Mouse (Mus musculus) liver, embryonic 11.5 days (tissue): ENCODE data around the gene Smyd4. TPM values are rescaled to one million over a fixed set of nuclear protein-coding genes. Genes with fewer than 3 reads are reported as not detected.

ENCODE experiments used
- microRNA-seq: library from miRNA; unstranded; fragments of <30 nt; microRNA quantifications from one replicate; pipeline ENCODE4, GENCODE M21; 2017; ENCODE audit warnings: borderline number of aligned reads
- polyA plus RNA-seq: library from polyadenylated mRNA; unstranded; fragments of >200 nt; fragmentation: Nextera tagmentation; extraction: Ambion mirVana; gene quantifications from 2 replicates; pipeline ENCODE4 v1.2.1, GENCODE M21; 2014

The Smyd4 gene
- polyA plus RNA-seq, 1 experiment from 2014 or later, result 10.9 TPM

Small RNA genes within 50 kb of the gene (microRNA-seq; reads per million reads assigned to microRNA genes)
- not detected for gene Gm47300

Other genes starting within 250 kb of the Smyd4 start
- 2.7 and 3.2 TPM in 2 replicates for gene Hic1, start 178.9 kb upstream of the Smyd4 start, polyA plus RNA-seq
- 24.9 and 32.1 TPM in 2 replicates for gene Ovca2, start 169.6 kb upstream of the Smyd4 start, polyA plus RNA-seq
- gene Dph1, start 157.2 kb upstream of the Smyd4 start, polyA plus RNA-seq, result 30.3 and 34.0 TPM in 2 replicates
- gene Rtn4rl1, start 154.7 kb upstream of the Smyd4 start, polyA plus RNA-seq, result 1.7 and 2.9 TPM in 2 replicates
- 149 and 154 TPM in 2 replicates for gene Rpa1, start 109 bp upstream of the Smyd4 start, polyA plus RNA-seq
- 217 and 224 TPM in 2 replicates for gene Serpinf1, start 74.3 kb downstream of the Smyd4 start, polyA plus RNA-seq
- gene Serpinf2, start 91.2 kb downstream of the Smyd4 start, polyA plus RNA-seq, result 321 and 377 TPM in 2 replicates
- 21.8 and 21.9 TPM in 2 replicates for gene Wdr81, start 106.3 kb downstream of the Smyd4 start, polyA plus RNA-seq
- 29.8 and 33.0 TPM in 2 replicates for gene Tlcd2, start 113.3 kb downstream of the Smyd4 start, polyA plus RNA-seq
- 105 and 119 TPM in 2 replicates for gene Prpf8, start 138.4 kb downstream of the Smyd4 start, polyA plus RNA-seq
- 1.2 and 1.5 TPM in 2 replicates for gene Rilp, start 161.7 kb downstream of the Smyd4 start, polyA plus RNA-seq
- gene Scarf1, start 165.1 kb downstream of the Smyd4 start, polyA plus RNA-seq, result 7.0 and 7.8 TPM in 2 replicates
- gene Slc43a2, start 183.3 kb downstream of the Smyd4 start, polyA plus RNA-seq, result 5.5 and 7.8 TPM in 2 replicates
- 63.2 and 65.1 TPM in 2 replicates for gene Pitpna, start 239.7 kb downstream of the Smyd4 start, polyA plus RNA-seq